Mouse (Mus musculus) gastrocnemius, adult 2 months (tissue): Measurements from ENCODE around the gene Cdrt4. TPM values are rescaled to one million over a fixed set of nuclear protein-coding genes. Genes with fewer than 3 reads are reported as not detected.

Experiments
- DNase-seq: peaks from one replicate; pipeline ENCODE4 v3.0.0; 2022
- H3K27ac ChIP-seq: fragments of 200-600 bp; 2 replicates; pipeline ENCODE4 v1.8.1; 2022; ENCODE audit warnings: mild to moderate bottlenecking
- H3K4me3 ChIP-seq: fragments of 200-600 bp; 2 replicates; pipeline ENCODE4 v1.8.1; 2022; ENCODE audit warnings: mild to moderate bottlenecking, moderate library complexity
- CTCF ChIP-seq: fragments of 200-600 bp; IDR thresholded peaks from 2 replicates; pipeline ENCODE4 v1.8.1; 2022; ENCODE audit warnings: antibody characterized with exemption, mild to moderate bottlenecking, moderate library complexity
- intact Hi-C: fragments of 180-260 bp; cut with DNase I; formaldehyde crosslinking; loops from one replicate; pipeline ENCODE4 v1.15.1; 2025
- long read RNA-seq, 2 experiments: library from polyadenylated mRNA; stranded (forward); transcript quantifications; one replicate each; pipeline ENCODE4 v2.0.0; 2021
- total RNA-seq, 2 experiments: library from RNA; stranded (reverse); gene quantifications; 2 replicates each; pipeline ENCODE4 v1.2.3; 2021

The Cdrt4 gene
- total RNA-seq, result not detected
- long read RNA-seq, experiment 1, result 0 reads
- long read RNA-seq, experiment 2, result 0 reads

DNA sequence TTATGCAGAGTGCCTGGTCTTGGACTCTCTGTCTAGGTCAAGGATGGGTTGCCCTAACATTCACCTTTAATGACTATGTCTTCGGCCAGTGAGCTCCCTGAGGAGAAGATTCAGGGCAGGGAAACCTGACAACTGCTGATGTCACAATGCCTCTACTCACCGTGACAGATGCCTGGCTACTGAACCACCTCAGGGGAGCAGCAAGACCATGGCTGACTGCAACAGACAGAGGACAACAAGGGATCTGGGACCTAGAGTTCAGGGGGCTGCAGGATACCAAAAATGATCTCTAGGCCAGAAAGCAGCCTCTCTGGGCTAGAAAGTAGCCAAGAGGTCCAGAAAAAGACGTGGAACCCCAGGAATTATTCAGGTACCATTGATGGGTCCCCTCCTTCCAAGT lies at the start of gene Cdrt4:
Cdrt4 (plus strand) TSS at position 182 of the 400 bp plus-strand sequence.
- no peak for TF ChIP-seq CTCF
- H3K27ac ChIP-seq, result no peak within 1 kb of the TSS
- DNase-seq, result no peak
- H3K4me3 ChIP-seq, result no peak within 1 kb of the TSS
- intact Hi-C loops, result no loop called here

- peak; percentile 90 for TF ChIP-seq CTCF
- Histone ChIP-seq H3K4me3 (no peak overlapping the region), H3K27ac (no peak overlapping the region)
- intact Hi-C loops, result no loop called here
- DNase-seq, result peak; percentile 54
Measured at GRCm38 (mm10) chr11:62901699-62902323, 49.2 kb upstream of the Cdrt4 start.

- Histone ChIP-seq H3K4me3 (no peak overlapping the region), H3K27ac (no peak overlapping the region)
- intact Hi-C loops, result no loop called here
- no peak for TF ChIP-seq CTCF
- no peak for DNase-seq
Measured at GRCm38 (mm10) chr11:62903871-62904495, 47.0 kb upstream of the Cdrt4 start.

GRCm38 (mm10) chr11:62909720-62910306 lies 41.2 kb upstream of the Cdrt4 start:
- peak; percentile 19; the same call in 1 of the 2 replicates for TF ChIP-seq CTCF
- no peak for DNase-seq
- intact Hi-C loops, result no loop called here
- no peak overlapping the region for H3K27ac ChIP-seq
- no peak overlapping the region for H3K4me3 ChIP-seq

GRCm38 (mm10) chr11:62911362-62911761 lies 39.6 kb upstream of the Cdrt4 start:
- Histone ChIP-seq H3K4me3 (no peak overlapping the region), H3K27ac (peak overlapping the region; percentile 66)
- TF ChIP-seq CTCF, result no peak
- no peak for DNase-seq
- intact Hi-C loops, result no loop called here

DNA sequence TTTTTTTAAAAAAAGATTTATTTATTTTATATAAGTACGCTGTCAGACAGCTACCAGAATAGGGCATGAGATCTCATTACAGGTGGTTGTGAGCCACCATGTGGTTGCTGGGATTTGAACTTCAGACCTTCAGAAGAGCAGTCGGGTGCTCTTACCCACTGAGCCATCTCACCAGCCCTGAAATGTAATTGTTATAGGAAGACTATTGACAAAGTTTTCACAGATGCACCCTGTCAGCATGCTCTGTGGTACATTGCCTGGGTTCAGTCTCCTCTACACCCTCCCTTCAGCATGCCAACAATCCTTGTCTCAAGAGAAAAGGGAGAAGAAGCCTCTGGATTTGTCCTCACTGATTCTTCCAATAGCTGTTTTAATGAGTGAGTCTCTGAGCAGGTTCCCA lies 37.9 kb upstream of the Cdrt4 start:
- DNase-seq, result no peak
- TF ChIP-seq CTCF, result no peak
- intact Hi-C loops, result no loop called here
- H3K4me3 ChIP-seq, result no peak overlapping the region
- no peak overlapping the region for H3K27ac ChIP-seq

- intact Hi-C loops, result no loop called here
- Histone ChIP-seq H3K27ac (no peak overlapping the region), H3K4me3 (no peak overlapping the region)
- TF ChIP-seq CTCF, result peak; percentile 66
- DNase-seq, result peak; percentile 47
Measured at GRCm38 (mm10) chr11:62914532-62914931, 36.5 kb upstream of the Cdrt4 start.

GRCm38 (mm10) chr11:62915486-62915885 lies 35.5 kb upstream of the Cdrt4 start:
- intact Hi-C loops, result no loop called here
- Histone ChIP-seq H3K4me3 (no peak overlapping the region), H3K27ac (no peak overlapping the region)
- no peak for TF ChIP-seq CTCF
- no peak for DNase-seq

DNA sequence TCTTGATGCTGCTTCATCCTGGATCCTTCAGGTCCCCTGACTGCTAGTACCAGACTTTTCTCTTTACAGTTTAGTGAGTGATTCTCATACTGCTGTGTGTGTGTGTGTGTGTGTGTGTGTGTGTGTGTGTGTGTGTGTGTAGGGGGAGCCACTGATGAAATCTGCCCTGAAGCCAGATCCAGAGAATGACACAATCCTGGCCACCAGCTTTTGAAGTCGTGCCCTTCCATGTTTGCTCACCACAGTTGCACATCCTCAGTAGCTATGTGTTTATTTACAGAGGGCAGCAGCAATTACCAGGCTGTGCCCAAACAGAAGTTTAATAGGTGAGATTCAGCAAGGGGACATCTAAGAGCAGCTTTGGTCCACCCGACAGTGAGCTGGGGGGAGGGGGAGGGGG lies 34.2 kb upstream of the Cdrt4 start:
- no peak for DNase-seq
- TF ChIP-seq CTCF, result no peak
- Histone ChIP-seq H3K27ac (no peak overlapping the region), H3K4me3 (no peak overlapping the region)
- intact Hi-C loops, result no loop called here

DNA sequence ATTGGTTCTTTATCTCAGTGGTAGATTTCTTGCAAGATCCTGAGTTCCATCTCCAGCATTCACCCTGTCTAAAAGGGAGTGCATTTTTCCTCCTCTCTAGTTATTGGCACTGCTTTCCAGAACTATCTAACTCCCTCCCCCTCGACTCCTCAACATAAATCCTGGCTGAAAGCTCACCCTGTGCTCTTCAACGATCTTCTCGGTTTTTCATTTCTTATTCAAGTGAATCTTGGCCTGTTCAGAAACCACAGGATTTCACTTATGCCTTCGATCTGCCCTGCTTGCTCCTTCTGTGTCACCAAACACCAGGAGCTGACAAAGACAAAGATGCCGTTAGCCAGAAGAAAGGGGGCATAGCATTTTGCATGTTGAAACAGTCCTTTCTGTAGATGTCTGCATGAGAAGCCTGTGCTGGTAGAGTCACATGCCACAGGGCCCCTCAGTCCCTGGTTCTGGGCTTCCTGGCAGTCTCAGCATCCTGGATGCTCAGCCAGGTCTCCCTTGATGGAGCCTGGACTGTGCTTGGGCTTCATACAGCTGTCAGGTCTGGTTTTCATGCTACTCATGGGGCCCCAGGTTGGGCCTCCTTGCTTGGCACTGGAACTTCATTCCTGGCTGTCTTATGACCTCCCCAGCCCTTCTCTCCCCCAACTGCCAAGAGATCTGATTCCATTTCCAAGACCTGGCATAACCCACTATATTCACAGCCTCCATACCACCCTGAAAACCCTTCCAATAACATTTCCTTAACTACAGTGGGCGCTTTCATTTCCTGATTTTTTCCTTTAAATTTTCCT lies 30.8 kb upstream of the Cdrt4 start:
- no peak for DNase-seq
- no peak for TF ChIP-seq CTCF
- intact Hi-C loops, result loop anchor here (2.0 to 5.0 kb wide), 3 partner anchors 47 to 245 kb away; no protein-coding TSS in a partner anchor
- Histone ChIP-seq H3K27ac (peak overlapping the region; percentile 75), H3K4me3 (no peak overlapping the region; the same call in 1 of the 2 replicates)

- no peak for DNase-seq
- H3K4me3 ChIP-seq, result peak overlapping the region; percentile 66
- TF ChIP-seq CTCF, result no peak
- intact Hi-C loops, result loop anchor here (1.0 to 5.0 kb wide), 4 partner anchors 47 to 244 kb away; no protein-coding TSS in a partner anchor
- H3K27ac ChIP-seq, result peak overlapping the region; percentile 83
Measured at GRCm38 (mm10) chr11:62920743-62921050, 30.3 kb upstream of the Cdrt4 start.

DNA sequence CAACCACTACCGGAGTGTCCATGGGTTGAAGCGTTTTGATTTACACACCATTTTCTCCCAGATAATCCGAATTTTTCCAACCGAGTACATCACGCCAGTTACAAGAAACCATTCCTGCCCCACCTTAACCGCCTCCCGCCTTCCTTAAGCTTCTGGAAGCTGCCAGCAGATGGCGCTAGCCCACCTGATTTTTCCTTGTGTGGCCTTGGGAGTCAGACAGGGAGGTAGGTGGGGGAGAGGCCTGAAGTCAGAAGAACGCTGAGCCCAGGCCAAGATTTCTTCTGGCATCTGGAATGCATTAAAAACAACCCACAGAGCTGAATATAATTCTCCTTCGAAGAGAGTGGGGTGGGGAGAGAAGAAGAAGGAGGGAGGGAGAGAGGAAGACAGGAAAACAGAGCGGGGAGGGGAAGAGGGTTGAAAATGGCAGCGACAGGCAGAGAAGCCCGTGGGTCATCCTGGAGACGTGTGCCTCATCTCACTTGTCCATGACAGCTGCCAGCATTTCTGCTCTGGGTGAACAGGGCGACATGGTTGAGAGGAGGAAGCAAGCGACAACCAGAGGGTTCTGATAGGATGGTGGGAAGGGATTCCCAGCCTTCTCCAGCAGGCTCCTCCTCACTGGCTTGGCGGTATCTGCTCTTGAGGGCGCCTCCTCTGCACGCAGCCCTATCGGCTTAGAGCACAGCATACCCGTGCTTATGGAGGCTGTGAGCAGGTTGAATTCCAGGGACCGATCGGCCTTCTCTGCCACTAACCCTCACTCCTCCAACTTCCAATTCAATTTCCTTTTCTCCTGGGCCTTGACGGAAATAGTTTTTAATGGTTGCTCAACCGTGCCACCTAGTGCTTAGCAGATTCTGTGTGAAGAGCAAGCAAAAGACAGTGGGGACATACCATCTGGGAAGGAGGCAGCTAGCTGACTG lies 29.7 kb upstream of the Cdrt4 start:
- H3K27ac ChIP-seq, result peak overlapping the region; percentile 83
- peak overlapping the region; percentile 66 for H3K4me3 ChIP-seq
- TF ChIP-seq CTCF, result peak; percentile 97
- intact Hi-C loops, result loop anchor here (1.0 to 5.0 kb wide), 4 partner anchors 46 to 243 kb away; no protein-coding TSS in a partner anchor
- DNase-seq, result peak; percentile 94
